Mouse (Mus musculus) stomach, postnatal 0 days (tissue): ENCODE data around the gene Ccdc117. TPM values are rescaled to one million over a fixed set of nuclear protein-coding genes. Genes with fewer than 3 reads are reported as not detected.
A peak's percentile ranks its signal among the peaks of the same experiment; 100 is the strongest.

Experiments used
- ATAC-seq: fragments of 200-750 bp; cut with Nextera tagmentation; 2 replicates; pipeline ENCODE4 v1.8.0; 2017; ENCODE audit not compliant: low FRiP score, low TSS enrichment
- DNase-seq: peaks from one replicate; pipeline ENCODE4 v3.0.0-alpha.2; 2016; ENCODE audit warnings: low spot score
- H3K27ac ChIP-seq: fragments of 300-500 bp; sonication (generic); replicated peaks from 2 replicates; pipeline ENCODE4 v1.5.1; 2014; ENCODE audit warnings: mild to moderate bottlenecking, control low read depth
- H3K27me3 ChIP-seq: fragments of 300-500 bp; sonication (generic); 2 replicates; pipeline ENCODE4 v1.6.1; 2014; ENCODE audit warnings: low read length; ENCODE audit not compliant: control insufficient read depth, insufficient read depth
- H3K36me3 ChIP-seq: fragments of 300-500 bp; sonication (generic); 2 replicates; pipeline ENCODE4 v1.6.1; 2014; ENCODE audit warnings: low read length, mixed read lengths; ENCODE audit not compliant: control insufficient read depth, insufficient read depth
- H3K4me1 ChIP-seq: fragments of 300-500 bp; sonication (generic); replicated peaks from 2 replicates; pipeline ENCODE4 v1.6.1; 2014; ENCODE audit warnings: antibody characterized with exemption; ENCODE audit not compliant: control insufficient read depth, insufficient read depth
- H3K4me2 ChIP-seq: fragments of 300-500 bp; sonication (generic); replicated peaks from 2 replicates; pipeline ENCODE4 v1.6.1; 2014; ENCODE audit warnings: low read depth, mild to moderate bottlenecking, control low read depth, moderate library complexity
- H3K4me3 ChIP-seq: fragments of 300-500 bp; sonication (generic); 2 replicates; pipeline ENCODE4 v1.5.1; 2014; ENCODE audit warnings: low read depth, low read length, control low read depth
- H3K9ac ChIP-seq: fragments of 300-500 bp; sonication (generic); 2 replicates; pipeline ENCODE4 v1.6.1; 2014; ENCODE audit warnings: mild to moderate bottlenecking, low read length, control low read depth, mixed read lengths
- H3K9me3 ChIP-seq: fragments of 300-500 bp; sonication (generic); 2 replicates; pipeline ENCODE4 v1.6.1; 2016; ENCODE audit warnings: low read length; ENCODE audit not compliant: control insufficient read depth
- CTCF ChIP-seq: IDR thresholded peaks from 2 replicates; pipeline ENCODE4 v1.5.1; 2016; ENCODE audit warnings: antibody characterized with exemption, low read depth, mild to moderate bottlenecking, moderate library complexity
- EP300 ChIP-seq: optimal IDR thresholded peaks from 2 replicates; pipeline ENCODE3; 2016; ENCODE audit warnings: antibody characterized with exemption
- WGBS: fragments of 180-500 bp; shearing (Covaris S2); extraction: QIAGEN DNeasy Blood & Tissue Kit; methylation state at CpG from one replicate; pipeline ENCODE4 v1.1.7; 2014; 5-methylcytosine and 5-hydroxymethylcytosine counted together
- polyA plus RNA-seq: library from polyadenylated mRNA; unstranded; fragments of >200 nt; fragmentation: Nextera tagmentation; extraction: Ambion mirVana; gene quantifications from 2 replicates; pipeline ENCODE4 v1.2.1, GENCODE M21; 2015

Gene Ccdc117
- polyA plus RNA-seq, 1 experiment from 2014 or later = 8.7 TPM

- no peaks in the 10 kb centered on the region for H3K4me1 ChIP-seq
- H3K9ac ChIP-seq = no peak overlapping the region
- 0 out of 2 replicates have a peak overlapping the region, but pooled peaks have one; percentile 0 for H3K27ac ChIP-seq
- ATAC-seq = no peak
- no peaks in the 10 kb centered on the region for H3K36me3 ChIP-seq
- TF ChIP-seq EP300 (no peak), CTCF (no peak)
- H3K4me3 ChIP-seq = no peak overlapping the region
- no peak overlapping the region for H3K4me2 ChIP-seq
- peak; percentile 53 for DNase-seq
- 72% methylated on average over 10 of the region's 10 CpGs for WGBS
- H3K27me3 ChIP-seq = no peaks in the 10 kb centered on the region
- no peaks in the 10 kb centered on the region for H3K9me3 ChIP-seq
These were observed 39.5 kb downstream of the Ccdc117 start for GRCm38 (mm10) chr11:5502351-5503051.

GRCm38 (mm10) chr11:5500903-5501741, 40.9 kb downstream of the Ccdc117 start:
- Histone ChIP-seq H3K4me1 (no peaks in the 10 kb centered on the region), H3K27me3 (no peaks in the 10 kb centered on the region), H3K36me3 (no peaks in the 10 kb centered on the region), H3K4me2 (no peak overlapping the region), H3K4me3 (no peak overlapping the region), H3K9ac (no peak overlapping the region), H3K9me3 (no peaks in the 10 kb centered on the region), H3K27ac (no peak overlapping the region; the same call in 1 of the 2 replicates)
- DNase-seq (no peak), ATAC-seq (no peak)
- 83% methylated on average over 13 of the region's 13 CpGs for WGBS
- TF ChIP-seq EP300 (no peak), CTCF (no peak)

- peak; percentile 15 for DNase-seq
- Histone ChIP-seq H3K4me1 (no peaks in the 10 kb centered on the region), H3K27ac (peak overlapping the region; percentile 88), H3K9me3 (no peaks in the 10 kb centered on the region), H3K4me3 (no peak overlapping the region), H3K27me3 (no peaks in the 10 kb centered on the region), H3K36me3 (no peaks in the 10 kb centered on the region), H3K4me2 (no peak overlapping the region), H3K9ac (no peak overlapping the region)
- TF ChIP-seq CTCF = no peak
- no peak for TF ChIP-seq EP300
- no peak for ATAC-seq
- WGBS = 77% methylated on average over 11 of the region's 11 CpGs
These were observed 41.9 kb downstream of the Ccdc117 start for GRCm38 (mm10) chr11:5499961-5500644.

GRCm38 (mm10) chr11:5498931-5499661, 42.9 kb downstream of the Ccdc117 start:
- H3K4me2 ChIP-seq = no peak overlapping the region
- no peaks in the 10 kb centered on the region for H3K36me3 ChIP-seq
- H3K9ac ChIP-seq = no peak overlapping the region
- DNase-seq (peak; percentile 79), ATAC-seq (peak; percentile 78)
- WGBS = 45% methylated on average over 13 of the region's 13 CpGs
- peak overlapping the region; percentile 88 for H3K27ac ChIP-seq
- no peaks in the 10 kb centered on the region for H3K9me3 ChIP-seq
- no peaks in the 10 kb centered on the region for H3K4me1 ChIP-seq
- TF ChIP-seq CTCF (no peak), EP300 (no peak)
- H3K27me3 ChIP-seq = no peaks in the 10 kb centered on the region
- H3K4me3 ChIP-seq = no peak overlapping the region

DNA sequence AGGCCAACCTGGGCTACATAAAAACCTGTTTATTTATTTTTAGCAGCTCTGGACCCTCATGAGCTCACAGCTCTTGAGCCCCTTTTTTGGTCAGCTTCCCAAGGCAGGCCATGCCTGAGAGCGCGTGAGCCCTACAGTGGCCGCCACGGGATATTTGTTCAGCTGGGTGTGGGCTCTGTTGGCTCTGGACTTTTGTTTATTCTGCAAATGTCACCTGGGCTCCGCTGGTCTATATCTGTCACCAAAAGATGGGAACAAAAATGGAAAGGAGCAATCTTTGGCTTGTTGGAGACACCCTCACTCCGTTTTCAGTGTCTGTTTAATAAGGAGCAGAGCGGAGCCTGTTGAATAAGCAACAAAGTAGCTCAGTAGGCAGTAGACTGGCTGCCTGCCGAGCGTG, 43.6 kb downstream of the Ccdc117 start:
- TF ChIP-seq CTCF = no peak
- no peak for TF ChIP-seq EP300
- no peak overlapping the region for H3K9ac ChIP-seq
- H3K27me3 ChIP-seq = no peaks in the 10 kb centered on the region
- ATAC-seq (peak; percentile 76), DNase-seq (peak; percentile 83)
- no peaks in the 10 kb centered on the region for H3K4me1 ChIP-seq
- no peak overlapping the region for H3K4me3 ChIP-seq
- H3K9me3 ChIP-seq = no peaks in the 10 kb centered on the region
- no peaks in the 10 kb centered on the region for H3K36me3 ChIP-seq
- H3K4me2 ChIP-seq = no peak overlapping the region
- 49% methylated on average over 9 of the region's 9 CpGs for WGBS
- H3K27ac ChIP-seq = peak overlapping the region; percentile 88
